Mouse (Mus musculus) NIH3T3 (cell line): ENCODE data around the gene Gm45213.

ENCODE experiments used
- DNase-seq: peaks from one replicate; pipeline ENCODE4 v3.0.0-alpha.2; 2012; ENCODE audit warnings: low read depth

Gm45213 gene

GRCm38 (mm10) chr7:66043552-66044459 is at the start of gene Gm45213:
TSS of gene Gm45213 (plus strand) at chr7:66043602.
- DNase-seq = no peak

GRCm38 (mm10) chr7:66001035-66001754 is 42.2 kb upstream of the Gm45213 start:
- no peak for DNase-seq

GRCm38 (mm10) chr7:66001797-66002196 is 41.6 kb upstream of the Gm45213 start:
- no peak for DNase-seq

- DNase-seq = no peak
Measured at GRCm38 (mm10) chr7:66003447-66003846, 40.0 kb upstream of the Gm45213 start.

- DNase-seq = no peak
Measured at GRCm38 (mm10) chr7:66003865-66004638, 39.4 kb upstream of the Gm45213 start.

GRCm38 (mm10) chr7:66005066-66005465 is 38.3 kb upstream of the Gm45213 start:
- no peak for DNase-seq

- no peak for DNase-seq
Measured at GRCm38 (mm10) chr7:66008161-66008891, 35.1 kb upstream of the Gm45213 start.

GRCm38 (mm10) chr7:66008892-66009273 is 34.5 kb upstream of the Gm45213 start:
- no peak for DNase-seq

GRCm38 (mm10) chr7:66010518-66010917 is 32.9 kb upstream of the Gm45213 start:
- DNase-seq = no peak

- peak; percentile 26 for DNase-seq
Measured at GRCm38 (mm10) chr7:66027747-66028146, 15.7 kb upstream of the Gm45213 start.

GRCm38 (mm10) chr7:66028766-66029512 is 14.5 kb upstream of the Gm45213 start:
- DNase-seq = no peak

GRCm38 (mm10) chr7:66036809-66037208 is 6.6 kb upstream of the Gm45213 start:
- DNase-seq = no peak

GRCm38 (mm10) chr7:66038261-66038660 is 5.1 kb upstream of the Gm45213 start:
- no peak for DNase-seq

- no peak for DNase-seq
Measured at GRCm38 (mm10) chr7:66038730-66039129, 4.7 kb upstream of the Gm45213 start.

GRCm38 (mm10) chr7:66040026-66040814 is 3.2 kb upstream of the Gm45213 start:
- DNase-seq = no peak

GRCm38 (mm10) chr7:66044617-66045016 is 1.2 kb downstream of the Gm45213 start:
- DNase-seq = no peak

GRCm38 (mm10) chr7:66046921-66047918 is 3.8 kb downstream of the Gm45213 start:
- no peak for DNase-seq

GRCm38 (mm10) chr7:66047975-66048374 is 4.6 kb downstream of the Gm45213 start:
- DNase-seq = no peak
